Mouse (Mus musculus): ENCODE measurements around the gene Npnt. TPM values are rescaled to one million over a fixed set of nuclear protein-coding genes. Genes with fewer than 3 reads are reported as not detected.

The Npnt gene
- polyA plus RNA-seq, 1 experiment = 0.87 TPM

- H3K4me3 ChIP-seq (replicated peaks; ENCODE audit: control insufficient read depth, low read depth, low read length) = no peak overlapping the region
These were observed 4.4 kb downstream of the Npnt start for GRCm38 (mm10) chr3:132945669-132946068.

GRCm38 (mm10) chr3:132944609-132945008, 5.5 kb downstream of the Npnt start:
- TF ChIP-seq POLR2A (IDR thresholded peaks at IDR 0.05; ENCODE audit: borderline replicate concordance, control insufficient read depth, low read depth, low read length) = no peak
- TF ChIP-seq CTCF (IDR thresholded peaks at IDR 0.05; ENCODE audit: control insufficient read depth, insufficient read depth, low read length) = no peak
- no peak overlapping the region for H3K4me3 ChIP-seq (replicated peaks; ENCODE audit: control insufficient read depth, low read depth, low read length)
- no peaks in the 10 kb centered on the region for H3K4me1 ChIP-seq (ENCODE audit: control insufficient read depth, insufficient read depth, low read length)
- H3K27ac ChIP-seq (ENCODE audit: control insufficient read depth, insufficient read depth, low read depth, low read length, poor library complexity) = no peak overlapping the region
- 84% methylated on average over 3 of the region's 3 CpGs for WGBS

More at GRCm38 (mm10) chr3:132945669-132946068, 4.4 kb downstream of the Npnt start:
- no peaks in the 10 kb centered on the region for H3K4me1 ChIP-seq (ENCODE audit: control insufficient read depth, insufficient read depth, low read length)
- H3K27ac ChIP-seq (ENCODE audit: control insufficient read depth, insufficient read depth, low read depth, low read length, poor library complexity) = no peak overlapping the region
- TF ChIP-seq CTCF (IDR thresholded peaks at IDR 0.05; ENCODE audit: control insufficient read depth, insufficient read depth, low read length) = no peak
- TF ChIP-seq POLR2A (IDR thresholded peaks at IDR 0.05; ENCODE audit: borderline replicate concordance, control insufficient read depth, low read depth, low read length) = no peak
- WGBS = 75% methylated on average over 7 of the region's 7 CpGs

GRCm38 (mm10) chr3:132944193-132944592, 5.9 kb downstream of the Npnt start:
- Histone ChIP-seq H3K27ac (ENCODE audit: control insufficient read depth, insufficient read depth, low read depth, low read length, poor library complexity) (no peak overlapping the region), H3K4me3 (replicated peaks; ENCODE audit: control insufficient read depth, low read depth, low read length) (no peak overlapping the region), H3K4me1 (ENCODE audit: control insufficient read depth, insufficient read depth, low read length) (no peaks in the 10 kb centered on the region)
- TF ChIP-seq POLR2A (IDR thresholded peaks at IDR 0.05; ENCODE audit: borderline replicate concordance, control insufficient read depth, low read depth, low read length) (no peak), CTCF (IDR thresholded peaks at IDR 0.05; ENCODE audit: control insufficient read depth, insufficient read depth, low read length) (no peak)
- WGBS = 81% methylated on average over 7 of the region's 7 CpGs

- Histone ChIP-seq H3K4me1 (ENCODE audit: control insufficient read depth, insufficient read depth, low read length) (no peaks in the 10 kb centered on the region), H3K27ac (ENCODE audit: control insufficient read depth, insufficient read depth, low read depth, low read length, poor library complexity) (no peak overlapping the region), H3K4me3 (replicated peaks; ENCODE audit: control insufficient read depth, low read depth, low read length) (no peak overlapping the region)
- TF ChIP-seq POLR2A (IDR thresholded peaks at IDR 0.05; ENCODE audit: borderline replicate concordance, control insufficient read depth, low read depth, low read length) = no peak
- TF ChIP-seq CTCF (IDR thresholded peaks at IDR 0.05; ENCODE audit: control insufficient read depth, insufficient read depth, low read length) = no peak
- WGBS = 82% methylated on average over 6 of the region's 6 CpGs
These were observed 7.3 kb downstream of the Npnt start for GRCm38 (mm10) chr3:132942778-132943177.

GRCm38 (mm10) chr3:132940181-132940990, 9.7 kb downstream of the Npnt start:
- Histone ChIP-seq H3K4me1 (ENCODE audit: control insufficient read depth, insufficient read depth, low read length) (no peaks in the 10 kb centered on the region), H3K27ac (ENCODE audit: control insufficient read depth, insufficient read depth, low read depth, low read length, poor library complexity) (no peak overlapping the region), H3K4me3 (replicated peaks; ENCODE audit: control insufficient read depth, low read depth, low read length) (no peak overlapping the region)
- TF ChIP-seq POLR2A (IDR thresholded peaks at IDR 0.05; ENCODE audit: borderline replicate concordance, control insufficient read depth, low read depth, low read length) (no peak), CTCF (IDR thresholded peaks at IDR 0.05; ENCODE audit: control insufficient read depth, insufficient read depth, low read length) (no peak)
- 77% methylated on average over 10 of the region's 10 CpGs for WGBS

- Histone ChIP-seq H3K4me3 (replicated peaks; ENCODE audit: control insufficient read depth, low read depth, low read length) (no peak overlapping the region), H3K27ac (ENCODE audit: control insufficient read depth, insufficient read depth, low read depth, low read length, poor library complexity) (no peak overlapping the region), H3K4me1 (ENCODE audit: control insufficient read depth, insufficient read depth, low read length) (no peaks in the 10 kb centered on the region)
- 86% methylated on average over 8 of the region's 8 CpGs for WGBS
- no peak for TF ChIP-seq CTCF (IDR thresholded peaks at IDR 0.05; ENCODE audit: control insufficient read depth, insufficient read depth, low read length)
- TF ChIP-seq POLR2A (IDR thresholded peaks at IDR 0.05; ENCODE audit: borderline replicate concordance, control insufficient read depth, low read depth, low read length) = no peak
These were observed 11.1 kb downstream of the Npnt start for GRCm38 (mm10) chr3:132939006-132939405.

- TF ChIP-seq CTCF (IDR thresholded peaks at IDR 0.05; ENCODE audit: control insufficient read depth, insufficient read depth, low read length) (no peak), POLR2A (IDR thresholded peaks at IDR 0.05; ENCODE audit: borderline replicate concordance, control insufficient read depth, low read depth, low read length) (no peak)
- H3K4me1 ChIP-seq (ENCODE audit: control insufficient read depth, insufficient read depth, low read length) = no peaks in the 10 kb centered on the region
- 49% methylated on average over 2 of the region's 2 CpGs for WGBS
- no peak overlapping the region for H3K4me3 ChIP-seq (replicated peaks; ENCODE audit: control insufficient read depth, low read depth, low read length)
- H3K27ac ChIP-seq (ENCODE audit: control insufficient read depth, insufficient read depth, low read depth, low read length, poor library complexity) = no peak overlapping the region
These were observed 15.4 kb downstream of the Npnt start for GRCm38 (mm10) chr3:132934649-132935048.

GRCm38 (mm10) chr3:132931526-132931925, 18.6 kb downstream of the Npnt start:
- no peak for TF ChIP-seq CTCF (IDR thresholded peaks at IDR 0.05; ENCODE audit: control insufficient read depth, insufficient read depth, low read length)
- no peak for TF ChIP-seq POLR2A (IDR thresholded peaks at IDR 0.05; ENCODE audit: borderline replicate concordance, control insufficient read depth, low read depth, low read length)
- Histone ChIP-seq H3K4me3 (replicated peaks; ENCODE audit: control insufficient read depth, low read depth, low read length) (no peak overlapping the region), H3K27ac (ENCODE audit: control insufficient read depth, insufficient read depth, low read depth, low read length, poor library complexity) (no peak overlapping the region), H3K4me1 (ENCODE audit: control insufficient read depth, insufficient read depth, low read length) (no peaks in the 10 kb centered on the region)
- 76% methylated on average over 4 of the region's 4 CpGs for WGBS

Measured in bone marrow, adult 2 months (tissue).